Mouse (Mus musculus) gonadal fat pad, adult 2 months (tissue): ENCODE data around the gene Morn3. TPM values are rescaled to one million over a fixed set of nuclear protein-coding genes. Genes with fewer than 3 reads are reported as not detected.
A peak's percentile ranks its signal among the peaks of the same experiment; 100 is the strongest.

ENCODE experiments used
- DNase-seq: peaks from one replicate; pipeline ENCODE4 v3.0.0-alpha.2; 2012; ENCODE audit warnings: low read depth
- polyA plus RNA-seq: library from polyadenylated mRNA; depleted of rRNA; stranded (reverse); fragments of >200 nt; gene quantifications from 2 replicates; pipeline ENCODE4 v1.2.3, GENCODE M21; 2012

Gene Morn3
- polyA plus RNA-seq, 1 experiment, result 1.4 TPM

DNA sequence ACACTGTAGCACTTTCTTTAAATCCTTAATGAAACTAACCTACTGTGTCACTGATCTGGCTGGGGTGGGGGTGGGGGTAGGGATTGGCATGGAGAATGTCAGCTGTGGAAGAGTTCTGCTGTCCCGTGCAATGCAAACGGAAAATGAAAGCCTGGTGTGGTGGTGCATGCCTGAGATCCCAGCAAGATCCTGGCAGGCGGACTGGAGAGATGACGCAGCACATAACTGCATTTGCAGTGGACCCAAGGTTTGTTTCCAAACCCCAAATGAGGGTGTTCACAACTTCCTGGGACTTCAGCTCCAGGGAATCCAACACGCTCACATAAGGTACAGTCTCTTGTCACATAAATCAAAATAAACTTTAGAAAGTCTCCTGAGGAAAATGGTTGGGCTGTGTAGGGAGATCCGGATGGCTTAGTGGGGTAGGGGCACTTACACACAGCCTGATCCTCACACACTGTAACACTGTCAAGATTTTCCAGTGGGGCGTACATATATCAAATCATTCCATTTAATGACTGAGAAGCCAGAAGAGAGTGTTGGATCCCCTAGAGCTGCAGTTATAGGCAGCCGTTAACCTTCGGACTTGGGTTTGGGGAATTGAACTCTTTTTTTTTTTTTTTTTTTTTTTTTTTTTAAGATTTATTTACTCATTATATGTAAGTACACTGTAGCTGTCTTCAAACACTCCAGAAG lies 14.0 kb upstream of the Morn3 start:
- no peak for DNase-seq

DNA sequence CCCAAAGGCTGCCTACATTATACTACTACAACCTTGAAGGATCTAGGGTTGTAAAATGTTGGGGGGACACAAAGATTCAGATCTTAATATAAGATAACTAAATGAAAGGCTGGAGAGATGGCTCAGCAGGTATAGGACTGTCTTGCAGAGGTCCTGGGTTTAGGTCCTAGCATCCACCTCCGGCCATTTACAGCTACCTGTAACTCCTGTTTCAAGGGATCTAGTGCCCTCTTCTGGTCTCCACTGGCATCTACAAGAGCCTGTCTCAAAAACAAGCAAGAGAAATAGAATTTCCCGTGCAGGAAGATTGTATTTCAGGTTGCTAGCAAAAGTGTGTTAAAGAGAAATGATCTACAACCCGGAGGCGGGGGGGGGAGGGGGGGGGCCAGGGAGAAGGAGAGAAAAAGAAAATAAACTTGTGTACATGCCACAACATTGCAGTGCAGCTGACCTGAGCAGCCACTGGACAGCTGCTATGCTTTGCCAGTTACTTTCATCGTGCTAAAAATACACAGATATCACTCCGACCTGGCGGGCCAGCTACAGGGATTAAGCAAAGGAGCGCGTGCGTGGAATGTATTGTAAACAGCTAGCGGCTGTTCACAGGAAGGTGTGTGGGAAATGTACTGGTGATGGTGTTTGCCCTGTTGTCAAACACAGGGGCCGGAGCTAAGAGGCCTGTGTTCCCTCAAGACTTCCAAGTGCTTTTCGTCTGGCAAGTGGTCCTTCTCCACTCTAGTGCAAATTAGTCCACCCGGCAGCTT lies 13.1 kb upstream of the Morn3 start:
- DNase-seq, result no peak

GRCm38 (mm10) chr5:123058251-123059102 lies 11.7 kb upstream of the Morn3 start:
- DNase-seq, result no peak

DNA sequence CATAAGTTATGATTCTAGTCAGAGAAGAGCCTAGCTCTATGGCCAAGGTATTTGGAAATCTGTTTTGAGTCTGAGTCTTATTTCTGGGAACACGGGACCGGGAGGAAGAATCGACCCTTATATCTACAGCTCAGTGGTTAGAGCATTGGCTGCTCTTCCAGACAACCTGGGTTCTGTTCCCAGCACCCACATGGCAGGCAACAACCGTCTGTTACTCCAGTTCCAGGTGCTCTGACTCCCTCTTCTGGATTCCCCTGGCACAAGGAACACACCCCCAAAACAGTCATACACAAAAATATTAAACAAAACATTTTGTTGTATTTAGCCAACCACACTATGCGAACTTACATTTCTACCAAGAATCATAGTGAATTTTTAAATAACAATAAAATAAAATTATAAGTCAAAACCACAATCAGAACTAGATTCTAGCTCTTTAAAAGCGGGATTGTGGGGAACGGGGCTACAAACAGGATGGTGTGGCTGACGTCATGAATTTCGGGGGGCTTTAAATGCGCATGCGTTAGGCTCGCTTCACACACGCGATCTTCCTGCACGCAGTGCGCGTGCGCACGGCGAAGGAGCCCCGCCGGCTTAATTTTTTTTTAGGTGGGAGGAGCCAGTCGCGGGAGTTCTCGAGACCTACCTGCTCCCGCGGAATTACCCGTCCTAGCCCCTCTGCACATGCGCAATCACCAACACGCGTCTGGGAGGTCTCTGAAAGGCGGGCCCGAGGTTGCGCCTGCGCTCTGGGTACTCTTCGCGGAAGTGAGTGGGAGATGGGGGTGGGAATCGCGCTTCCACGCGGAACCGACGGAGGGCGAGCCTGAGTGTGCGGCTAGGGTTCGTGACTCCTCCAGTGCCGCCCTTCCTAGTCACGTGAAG lies 10.8 kb upstream of the Morn3 start:
- DNase-seq, result peak; percentile 96

DNA sequence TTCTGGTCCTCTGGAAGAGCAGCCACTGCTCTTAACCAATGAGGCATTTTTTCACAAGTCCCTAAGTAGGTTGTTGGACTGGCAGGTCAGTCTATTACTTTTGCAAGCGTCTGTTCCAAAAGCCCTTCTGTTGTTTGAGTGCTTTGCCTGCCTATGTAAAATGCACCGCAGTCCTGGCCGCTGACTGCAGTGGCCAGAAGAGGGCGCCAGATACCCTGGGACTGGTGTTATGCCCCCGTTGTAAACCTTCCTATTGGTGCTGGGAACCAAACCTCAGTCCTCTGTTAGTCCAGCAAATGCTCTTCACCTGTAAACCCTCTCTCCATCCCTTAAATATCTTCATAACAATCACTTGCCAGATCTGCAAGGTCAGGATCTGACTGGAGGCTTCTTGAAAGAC lies 4.9 kb upstream of the Morn3 start:
- DNase-seq, result no peak

DNA sequence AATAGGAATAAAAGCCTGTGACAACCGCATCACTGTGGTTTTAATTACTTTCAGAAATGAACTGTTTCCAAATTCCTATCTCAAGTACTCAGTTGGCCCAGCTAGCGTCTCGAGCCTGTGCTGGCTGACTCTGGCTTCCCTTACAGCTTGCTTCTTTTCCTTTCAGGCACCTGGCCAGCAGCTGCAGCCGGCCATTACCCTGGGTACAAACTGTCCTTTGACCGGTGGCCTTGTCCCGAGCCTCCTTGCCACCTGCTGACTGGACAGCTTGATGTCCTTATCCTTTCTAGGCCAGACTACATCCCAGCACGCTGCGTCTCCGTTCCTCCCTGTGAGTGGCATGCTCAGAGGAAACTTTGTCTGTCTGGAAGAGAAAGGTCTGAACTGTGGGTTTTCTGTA lies 4.1 kb upstream of the Morn3 start:
- no peak for DNase-seq

- DNase-seq, result no peak
Measured at GRCm38 (mm10) chr5:123049271-123049670, 2.5 kb upstream of the Morn3 start.

GRCm38 (mm10) chr5:123045561-123046295 lies 1.1 kb downstream of the Morn3 start:
- DNase-seq, result no peak

- no peak for DNase-seq
Measured at GRCm38 (mm10) chr5:123043856-123044255, 3.0 kb downstream of the Morn3 start.

- DNase-seq, result no peak
Measured at GRCm38 (mm10) chr5:123040796-123041195, 6.0 kb downstream of the Morn3 start.

DNA sequence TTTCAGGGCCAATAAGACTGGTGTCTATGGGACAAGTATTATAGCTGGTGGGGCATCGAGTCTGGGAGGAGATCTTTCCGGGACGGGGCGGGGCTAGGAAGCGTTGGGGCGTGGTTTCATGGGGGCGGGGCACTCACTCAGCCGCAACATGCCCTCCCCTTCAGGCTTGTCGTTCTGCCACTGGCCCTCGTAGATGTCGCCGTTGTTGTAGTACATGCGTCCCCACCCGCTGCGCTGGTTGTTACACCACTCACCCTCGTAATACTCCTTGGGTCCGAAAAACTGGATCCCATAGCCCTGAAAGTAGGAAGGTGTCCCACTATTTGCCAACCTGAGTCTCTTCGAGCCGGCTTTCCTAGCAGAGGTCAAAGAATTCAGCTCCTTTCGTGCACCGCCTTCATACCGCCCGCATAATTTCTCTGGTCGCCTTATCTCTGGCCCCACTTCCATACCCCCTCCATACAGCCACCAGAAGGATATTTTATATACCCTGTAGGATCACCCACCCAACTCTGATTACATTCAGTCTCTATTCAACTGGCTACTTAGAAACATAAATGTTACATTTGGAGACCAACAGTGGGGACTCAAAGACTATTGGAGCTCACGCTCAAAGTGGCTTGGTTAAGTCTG lies 7.6 kb downstream of the Morn3 start:
- DNase-seq, result no peak

- DNase-seq, result no peak
Measured at GRCm38 (mm10) chr5:123038115-123038514, 8.7 kb downstream of the Morn3 start.

DNA sequence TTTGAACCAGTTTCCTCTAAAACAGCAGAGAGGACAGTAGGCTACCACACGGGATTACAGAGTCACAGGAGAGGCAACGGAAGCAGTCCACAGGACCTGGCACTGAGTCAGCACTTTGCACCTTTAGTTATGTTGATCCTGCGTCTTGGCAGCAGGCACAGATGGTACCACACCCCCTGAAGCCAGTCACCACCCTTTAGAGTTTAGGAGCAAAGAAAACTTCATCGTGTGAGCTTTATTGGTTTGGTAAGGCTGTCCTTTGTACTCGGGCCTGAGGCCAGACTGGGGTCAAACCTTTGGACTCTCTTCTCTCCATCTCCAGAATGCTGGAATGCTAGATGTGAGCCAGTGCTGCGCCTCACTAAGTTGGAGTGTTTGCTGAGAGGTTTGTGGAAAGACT lies 11.3 kb downstream of the Morn3 start:
- no peak for DNase-seq

- DNase-seq, result no peak
Measured at GRCm38 (mm10) chr5:123035089-123035488, 11.7 kb downstream of the Morn3 start.

DNA sequence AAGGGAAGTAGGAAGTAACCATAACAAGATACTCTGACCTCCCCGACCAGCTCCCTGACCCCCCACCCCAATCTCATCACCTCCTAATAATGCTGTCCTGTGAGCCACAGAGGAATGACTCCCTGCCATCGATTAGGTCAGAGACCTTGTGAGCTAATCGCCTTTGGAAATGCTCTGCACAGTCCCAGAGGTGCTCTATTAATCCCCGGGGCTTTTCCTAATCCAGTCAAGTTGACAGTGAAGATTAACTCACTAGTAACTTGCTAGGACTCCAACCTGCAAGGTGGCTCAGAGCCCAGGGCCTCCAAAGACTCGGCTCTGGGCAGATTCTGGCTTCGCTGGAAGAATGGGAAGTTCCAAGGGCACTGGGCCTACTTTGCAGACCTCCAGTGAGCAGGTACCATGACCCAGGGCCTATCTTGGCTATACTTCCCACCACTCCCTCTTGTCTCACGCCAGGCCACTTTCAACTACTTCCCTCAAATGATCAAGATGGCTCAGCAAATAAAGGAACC lies 13.1 kb downstream of the Morn3 start:
- no peak for DNase-seq

GRCm38 (mm10) chr5:123031312-123031711 lies 15.5 kb downstream of the Morn3 start:
- DNase-seq, result no peak

DNA sequence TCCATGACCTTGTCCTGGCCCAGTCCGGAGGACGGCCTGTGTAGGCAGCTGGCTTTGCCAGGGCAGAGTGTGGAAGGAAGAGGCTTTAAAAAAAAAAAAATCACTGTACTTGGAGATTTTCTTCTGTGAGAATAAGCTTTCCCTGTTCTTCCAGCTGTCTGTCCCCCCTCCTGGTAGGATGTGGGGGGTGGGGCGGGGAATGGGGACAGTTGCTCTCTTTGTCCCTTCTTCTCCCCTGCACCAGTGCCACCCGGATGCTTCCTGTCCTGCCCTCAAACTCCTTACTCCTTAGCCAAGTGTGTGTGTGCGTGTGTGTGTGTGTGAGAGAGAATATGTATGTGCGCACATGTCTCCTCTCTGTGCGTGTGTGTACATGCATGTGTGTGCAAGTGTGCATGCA lies 17.1 kb downstream of the Morn3 start:
- no peak for DNase-seq

DNA sequence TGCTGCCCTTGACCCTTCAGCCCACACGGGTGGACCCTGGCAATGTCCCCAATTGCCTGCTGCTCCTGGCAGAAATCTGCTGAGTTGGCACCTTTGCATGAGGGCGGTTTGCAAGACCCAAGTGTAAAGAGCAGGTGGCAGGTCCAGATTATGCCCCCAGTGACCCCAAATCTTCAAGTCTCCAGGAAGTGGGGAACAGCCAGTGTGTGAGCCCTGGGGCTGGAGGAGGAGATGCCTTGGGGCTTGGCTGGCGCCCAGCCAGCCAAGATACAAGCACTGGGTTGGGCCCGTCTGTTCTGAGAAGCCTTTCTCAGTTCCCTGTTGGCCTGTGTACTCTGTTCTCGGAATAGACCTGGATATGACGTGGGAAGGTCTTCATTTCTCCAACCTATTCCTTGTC lies 19.4 kb downstream of the Morn3 start:
- no peak for DNase-seq

- no peak for DNase-seq
Measured at GRCm38 (mm10) chr5:123026414-123026813, 20.4 kb downstream of the Morn3 start.

- no peak for DNase-seq
Measured at GRCm38 (mm10) chr5:123024965-123025573, 21.7 kb downstream of the Morn3 start.
